Mouse (Mus musculus) layer of hippocampus, postnatal 36 days (tissue): ENCODE results near the gene Cltc. TPM values are rescaled to one million over a fixed set of nuclear protein-coding genes. Genes with fewer than 3 reads are reported as not detected.

Experiments
- DNase-seq, 2 experiments: peaks; one replicate each; pipeline ENCODE4 v3.0.0; 2022
- total RNA-seq, 2 experiments: library from RNA; stranded (reverse); gene quantifications; 2 replicates each; pipeline ENCODE4 v1.2.3; 2021

Cltc gene
- total RNA-seq, 2 experiments from 2014 or later, result 451 to 472 TPM

- DNase-seq, result no peak
These were observed 112.8 kb downstream of the Cltc start for GRCm38 (mm10) chr11:86644553-86644952.

Other genes with a start within 250 kb of the Cltc start
- 10 to 100 TPM; 38.5 to 41.6 TPM for gene Rps6kb1, start 212.8 kb downstream of the Cltc start, total RNA-seq
- gene Tubd1, start 212.6 kb downstream of the Cltc start, total RNA-seq, result 1 to 10 TPM; 7.0 to 8.8 TPM
- gene Vmp1, start 73.7 kb downstream of the Cltc start, total RNA-seq, result 100 to 1,000 TPM; 119 to 137 TPM
- gene Ptrh2, start 73.6 kb downstream of the Cltc start, total RNA-seq, result 10 to 100 TPM; 10.1 to 10.3 TPM
- 10 to 100 TPM; 29.7 to 34.3 TPM for gene Dhx40, start 50.2 kb upstream of the Cltc start, total RNA-seq
- 10 to 100 TPM; 27.5 to 29.0 TPM for gene Ypel2, start 236.1 kb upstream of the Cltc start, total RNA-seq